Mouse (Mus musculus) CH12.LX (cell line): Measurements from ENCODE around the gene Map1lc3b. TPM values are rescaled to one million over a fixed set of nuclear protein-coding genes. Genes with fewer than 3 reads are reported as not detected.

Experiments
- DNase-seq: peaks from one replicate; pipeline ENCODE4 v3.0.0-alpha.2; 2013; ENCODE audit errors: extremely low read depth
- H3K27ac ChIP-seq: 2 replicates; pipeline ENCODE4 v1.5.1; 2012; ENCODE audit warnings: low read depth, mild to moderate bottlenecking, control low read depth, moderate library complexity; ENCODE audit not compliant: insufficient read depth
- H3K27me3 ChIP-seq: replicated peaks from 2 replicates; pipeline ENCODE3; 2012; ENCODE audit warnings: inconsistent platforms
- H3K36me3 ChIP-seq, 2 experiments: replicated peaks in 1 of 2; 2 replicates each; pipeline versions ENCODE3 to v1.6.1; 2012; ENCODE audit warnings: inconsistent platforms in 1 of 2, low read length in 1 of 2, mild to moderate bottlenecking in 1 of 2, mixed read lengths in 1 of 2, moderate library complexity in 1 of 2; ENCODE audit not compliant: control insufficient read depth in 1 of 2, insufficient read depth in 1 of 2
- H3K4me1 ChIP-seq, 2 experiments: 2 replicates each; pipeline ENCODE4 v1.6.1; 2012; ENCODE audit warnings: inconsistent platforms in 1 of 2, moderate library complexity in 1 of 2; ENCODE audit not compliant: insufficient read depth in 2 of 2, control insufficient read depth in 1 of 2
- H3K4me2 ChIP-seq: 2 replicates; pipeline ENCODE4 v1.6.1; 2012; ENCODE audit warnings: low read depth, mild to moderate bottlenecking, control low read depth; ENCODE audit not compliant: poor library complexity, insufficient read depth, severe bottlenecking
- H3K4me3 ChIP-seq, 3 experiments: fragments of 150-350 bp in 1 of 3; sonication (generic) in 1 of 3; replicated peaks in 1 of 3; 2 replicates each; pipeline versions ENCODE3 to v1.5.1; 2011 to 2012; ENCODE audit warnings: low read depth in 2 of 3, low read length in 2 of 3, mild to moderate bottlenecking in 2 of 3, moderate library complexity in 2 of 3, control low read depth in 1 of 3, improper control_type of control experiment in 1 of 3, inconsistent platforms in 1 of 3, mixed read lengths in 1 of 3; ENCODE audit not compliant: poor library complexity in 1 of 3
- H3K79me2 ChIP-seq: replicated peaks from 2 replicates; pipeline ENCODE4 v1.6.1; 2012; ENCODE audit warnings: mild to moderate bottlenecking, moderate library complexity; ENCODE audit not compliant: control insufficient read depth, poor library complexity, insufficient read depth, severe bottlenecking; ENCODE audit errors: extremely low read depth
- H3K9ac ChIP-seq: 2 replicates; pipeline ENCODE4 v1.6.1; 2012; ENCODE audit warnings: low read depth, mild to moderate bottlenecking, control low read depth, moderate library complexity; ENCODE audit not compliant: insufficient read depth
- H3K9me3 ChIP-seq: replicated peaks from 2 replicates; pipeline ENCODE3; 2012; ENCODE audit warnings: low read length, inconsistent platforms, mixed read lengths
- BHLHE40 ChIP-seq: IDR thresholded peaks from 2 replicates; pipeline ENCODE4 v1.6.1; 2011; ENCODE audit warnings: mild to moderate bottlenecking, low read depth, low read length, improper control_type of control experiment
- CHD2 ChIP-seq: IDR thresholded peaks from 2 replicates; pipeline ENCODE4 v1.6.1; 2011; ENCODE audit warnings: low read length, improper control_type of control experiment
- E2F4 ChIP-seq: IDR thresholded peaks from 2 replicates; pipeline ENCODE4 v1.6.1; 2011; ENCODE audit warnings: low read depth, low read length, improper control_type of control experiment; ENCODE audit not compliant: insufficient replicate concordance
- ELF1 ChIP-seq: IDR thresholded peaks from 2 replicates; pipeline ENCODE4 v1.6.1; 2014; ENCODE audit warnings: low read depth, mild to moderate bottlenecking, inconsistent platforms, low read length, improper control_type of control experiment
- ETS1 ChIP-seq: conservative IDR thresholded peaks from 2 replicates; pipeline ENCODE4 v1.6.1; 2012; ENCODE audit warnings: low read depth, mild to moderate bottlenecking, inconsistent platforms, low read length, improper control_type of control experiment, moderate library complexity
- GABPA ChIP-seq: IDR thresholded peaks from 2 replicates; pipeline ENCODE4 v1.6.1; 2012; ENCODE audit warnings: low read depth, low read length, improper control_type of control experiment, inconsistent platforms; ENCODE audit not compliant: insufficient replicate concordance
- JUN ChIP-seq: IDR thresholded peaks from 2 replicates; pipeline ENCODE4 v1.6.1; 2011; ENCODE audit warnings: low read depth, mild to moderate bottlenecking, low read length, improper control_type of control experiment, moderate library complexity; ENCODE audit not compliant: insufficient read depth
- JUND ChIP-seq: conservative IDR thresholded peaks from 2 replicates; pipeline ENCODE4 v1.6.1; 2011; ENCODE audit warnings: low read depth, low read length, improper control_type of control experiment
- MAFK ChIP-seq: IDR thresholded peaks from 2 replicates; pipeline ENCODE4 v1.6.1; 2011; ENCODE audit warnings: low read length, improper control_type of control experiment; ENCODE audit not compliant: insufficient replicate concordance
- MAX ChIP-seq: IDR thresholded peaks from 2 replicates; pipeline ENCODE4 v1.6.1; 2011; ENCODE audit warnings: low read length, improper control_type of control experiment
- MEF2A ChIP-seq: IDR thresholded peaks from 2 replicates; pipeline ENCODE4 v1.6.1; 2014; ENCODE audit warnings: low read depth, mild to moderate bottlenecking, inconsistent platforms, low read length, improper control_type of control experiment, borderline replicate concordance
- MXI1 ChIP-seq: IDR thresholded peaks from 2 replicates; pipeline ENCODE4 v1.6.1; 2011; ENCODE audit warnings: mild to moderate bottlenecking, low read depth, low read length, improper control_type of control experiment
- NELFE ChIP-seq: IDR thresholded peaks from 2 replicates; pipeline ENCODE4 v1.6.1; 2011; ENCODE audit warnings: low read depth, low read length, improper control_type of control experiment
- NRF1 ChIP-seq: IDR thresholded peaks from 2 replicates; pipeline ENCODE4 v1.6.1; 2014; ENCODE audit warnings: low read depth, mild to moderate bottlenecking, inconsistent platforms, low read length, improper control_type of control experiment, moderate library complexity
- PAX5 ChIP-seq: IDR thresholded peaks from 2 replicates; pipeline ENCODE4 v1.6.1; 2012; ENCODE audit warnings: low read length, inconsistent platforms, mixed read lengths
- RAD21 ChIP-seq: IDR thresholded peaks from 2 replicates; pipeline ENCODE4 v1.6.1; 2011; ENCODE audit warnings: low read depth, mild to moderate bottlenecking, low read length, improper control_type of control experiment, moderate library complexity
- RCOR1 ChIP-seq: conservative IDR thresholded peaks from 2 replicates; pipeline ENCODE4 v1.6.1; 2012; ENCODE audit warnings: low read depth, mild to moderate bottlenecking, inconsistent platforms, low read length, improper control_type of control experiment
- SIN3A ChIP-seq: IDR thresholded peaks from 2 replicates; pipeline ENCODE4 v1.6.1; 2012; ENCODE audit warnings: low read length, improper control_type of control experiment, inconsistent platforms
- TCF12 ChIP-seq: IDR thresholded peaks from 2 replicates; pipeline ENCODE4 v1.6.1; 2014; ENCODE audit warnings: low read depth, mild to moderate bottlenecking, inconsistent platforms, low read length, improper control_type of control experiment
- USF1 ChIP-seq: IDR thresholded peaks from 2 replicates; pipeline ENCODE4 v1.6.1; 2014; ENCODE audit warnings: low read depth, mild to moderate bottlenecking, inconsistent platforms, low read length, improper control_type of control experiment
- USF2 ChIP-seq: conservative IDR thresholded peaks from 2 replicates; pipeline ENCODE4 v1.6.1; 2011; ENCODE audit warnings: low read depth, low read length, improper control_type of control experiment
- ZC3H11A ChIP-seq: IDR thresholded peaks from 2 replicates; pipeline ENCODE4 v1.6.1; 2012; ENCODE audit warnings: low read depth, mild to moderate bottlenecking, inconsistent platforms, low read length, improper control_type of control experiment
- ZKSCAN1 ChIP-seq: IDR thresholded peaks from 2 replicates; pipeline ENCODE4 v1.6.1; 2012; ENCODE audit warnings: low read depth, inconsistent platforms, low read length, improper control_type of control experiment, borderline replicate concordance
- ZNF384 ChIP-seq: IDR thresholded peaks from 2 replicates; pipeline ENCODE4 v1.6.1; 2012; ENCODE audit warnings: low read depth, low read length, improper control_type of control experiment, inconsistent platforms
- dilution Hi-C: fragments of 300-500 bp; cut with MboI; formaldehyde crosslinking; loops from 2 replicates; pipeline ENCODE4 v1.14.3; 2020; ENCODE audit warnings: low sequenced_read_pairs; ENCODE audit not compliant: extremely low pct_unique_long_range_greater_than_20kb, extremely low pct_ligation_motif_present
- in situ Hi-C: fragments of 300-500 bp; cut with MboI; formaldehyde crosslinking; loops from 3 replicates; pipeline ENCODE4 v1.14.3; 2019; ENCODE audit warnings: low sequenced_read_pairs, low pct_ligation_motif_present, low pct_unique_long_range_greater_than_20kb, mixed read lengths
- polyA plus RNA-seq: library from polyadenylated mRNA; unstranded; fragments of >175 nt; gene quantifications from 2 replicates; pipeline ENCODE4 v1.2.1, GENCODE M21; 2012; ENCODE audit warnings: low read depth; ENCODE audit not compliant: insufficient read length
- total RNA-seq, 2 experiments: library from RNA; depleted of rRNA; stranded (reverse); fragments of 300-350 nt in 1 of 2; fragments of >200 nt in 1 of 2; gene quantifications; 2 replicates each; pipeline ENCODE4 v1.2.3; 2012 to 2014

The Map1lc3b gene
- total and polyA plus RNA-seq, 3 experiments: 45.7 to 55.8 (median 48.9) TPM

DNA sequence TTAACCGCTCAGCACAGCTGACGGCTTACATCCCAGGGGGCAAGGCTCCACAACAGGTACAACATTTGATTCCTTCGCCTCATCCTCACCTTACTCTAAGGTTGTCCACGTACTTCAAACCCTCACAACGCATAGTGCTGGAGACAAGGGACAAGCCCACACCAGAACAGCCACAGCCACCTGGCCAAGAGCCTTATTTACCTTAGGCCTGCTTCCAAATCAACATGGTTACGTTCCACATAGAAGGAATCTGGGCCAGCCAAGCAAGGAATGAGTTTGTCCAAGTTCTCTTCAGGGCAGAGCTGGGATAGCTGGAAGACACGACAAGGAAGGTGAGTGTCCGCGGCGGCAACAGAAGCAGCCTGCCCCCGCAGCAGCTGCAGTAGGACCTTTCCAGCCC is 19.8 kb downstream of the Map1lc3b start:
- no peaks in the 10 kb centered on the region for H3K9me3 ChIP-seq
- H3K79me2 ChIP-seq: no peaks in the 10 kb centered on the region
- no peaks in the 10 kb centered on the region for H3K36me3 ChIP-seq
- no peak overlapping the region for H3K27ac ChIP-seq
- DNase-seq: no peak
- H3K4me2 ChIP-seq: no peak overlapping the region
- dilution Hi-C loops: no loop called here
- no peak for TF ChIP-seq MAFK
- no peak for TF ChIP-seq SIN3A
- no peak for TF ChIP-seq RCOR1
- no peak for TF ChIP-seq ZNF384
- no peak for TF ChIP-seq MEF2A
- no peak for TF ChIP-seq TCF12
- no peak for TF ChIP-seq USF2
- no peak for TF ChIP-seq CHD2
- no peak for TF ChIP-seq ZC3H11A
- no peak for TF ChIP-seq E2F4
- no peak for TF ChIP-seq GABPA
- peaks cover 65% of the 10 kb centered on the region for H3K27me3 ChIP-seq
- H3K4me1 ChIP-seq: peaks cover 0 to 2% of the 10 kb centered on the region in 2 experiments; a peak in 1 of 4 replicates
- no peak overlapping the region for H3K9ac ChIP-seq
- H3K4me3 ChIP-seq: no peak overlapping the region
- in situ Hi-C loops: no loop called here

DNA sequence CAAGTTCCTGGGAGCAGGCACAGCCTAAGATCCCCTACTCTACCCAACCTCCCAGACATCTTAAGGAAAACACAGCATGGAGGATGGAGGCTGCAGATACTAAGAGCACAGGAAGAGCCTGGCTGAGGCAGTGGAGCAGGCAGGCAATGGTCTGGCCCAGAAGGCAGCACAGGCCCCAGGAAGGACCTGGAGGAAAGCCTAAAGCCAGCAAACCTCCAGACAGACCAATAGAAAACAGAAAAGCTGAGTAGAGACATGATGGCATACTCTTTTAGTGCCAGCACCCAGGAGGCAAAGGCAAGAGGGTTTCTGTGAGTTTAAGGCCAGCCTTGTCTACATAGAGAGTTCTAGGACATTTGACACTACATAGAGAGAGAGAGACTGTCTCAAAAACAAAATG is 23.3 kb downstream of the Map1lc3b start:
- H3K36me3 ChIP-seq: no peaks in the 10 kb centered on the region
- in situ Hi-C loops: no loop called here
- dilution Hi-C loops: no loop called here
- no peak overlapping the region for H3K4me3 ChIP-seq
- H3K9me3 ChIP-seq: no peaks in the 10 kb centered on the region
- peaks cover 91% of the 10 kb centered on the region for H3K27me3 ChIP-seq
- no peak overlapping the region for H3K4me2 ChIP-seq
- no peak overlapping the region for H3K9ac ChIP-seq
- TF ChIP-seq ELF1 (no peak), GABPA (no peak), ETS1 (no peak), NRF1 (no peak), RAD21 (no peak), MEF2A (no peak), ZC3H11A (no peak), JUND (no peak), JUN (no peak), ZNF384 (no peak), BHLHE40 (no peak), MXI1 (no peak), E2F4 (no peak), MAX (no peak), USF1 (no peak), NELFE (no peak), ZKSCAN1 (no peak), PAX5 (no peak), USF2 (no peak)
- no peaks in the 10 kb centered on the region for H3K79me2 ChIP-seq
- no peak for DNase-seq
- H3K4me1 ChIP-seq: peaks cover 0 to 2% of the 10 kb centered on the region in 2 experiments; a peak in 1 of 4 replicates
- no peak overlapping the region for H3K27ac ChIP-seq
